Mouse (Mus musculus) layer of hippocampus, postnatal 36 days (tissue): ENCODE results near the gene Adgrl4. TPM values are rescaled to one million over a fixed set of nuclear protein-coding genes. Genes with fewer than 3 reads are reported as not detected.

ENCODE experiments used
- DNase-seq, 2 experiments: peaks; one replicate each; pipeline ENCODE4 v3.0.0; 2022
- total RNA-seq, 2 experiments: library from RNA; stranded (reverse); gene quantifications; 2 replicates each; pipeline ENCODE4 v1.2.3; 2021

The Adgrl4 gene
- total RNA-seq, 2 experiments from 2014 or later, result 17.6 to 25.0 TPM

GRCm38 (mm10) chr3:151505606-151506005 is 67.9 kb downstream of the Adgrl4 start:
- DNase-seq, result no peak

- no peak for DNase-seq
Measured at GRCm38 (mm10) chr3:151511184-151511583, 73.5 kb downstream of the Adgrl4 start.

GRCm38 (mm10) chr3:151547182-151547581 is 109.5 kb downstream of the Adgrl4 start:
- DNase-seq, result no peak

GRCm38 (mm10) chr3:151551002-151551401 is 113.3 kb downstream of the Adgrl4 start:
- peak in 1 of 2 experiments; percentile 4 for DNase-seq

GRCm38 (mm10) chr3:151556635-151557034 is 118.9 kb downstream of the Adgrl4 start:
- no peak for DNase-seq

GRCm38 (mm10) chr3:151557125-151557524 is 119.4 kb downstream of the Adgrl4 start:
- no peak for DNase-seq

- DNase-seq, result no peak
Measured at GRCm38 (mm10) chr3:151557607-151558006, 119.9 kb downstream of the Adgrl4 start.

GRCm38 (mm10) chr3:151558374-151558773 is 120.7 kb downstream of the Adgrl4 start:
- DNase-seq, result no peak

- no peak for DNase-seq
Measured at GRCm38 (mm10) chr3:151565664-151566621, 128.3 kb downstream of the Adgrl4 start.

- no peak for DNase-seq
Measured at GRCm38 (mm10) chr3:151566629-151567028, 128.9 kb downstream of the Adgrl4 start.

- DNase-seq, result no peak
Measured at GRCm38 (mm10) chr3:151567541-151567940, 129.9 kb downstream of the Adgrl4 start.

- DNase-seq, result no peak
Measured at GRCm38 (mm10) chr3:151572089-151572488, 134.4 kb downstream of the Adgrl4 start.

- no peak for DNase-seq
Measured at GRCm38 (mm10) chr3:151575292-151575691, 137.6 kb downstream of the Adgrl4 start.

GRCm38 (mm10) chr3:151576155-151576554 is 138.5 kb downstream of the Adgrl4 start:
- no peak for DNase-seq

GRCm38 (mm10) chr3:151591904-151592303 is 154.2 kb downstream of the Adgrl4 start:
- DNase-seq, result no peak
